Comparison of ENCODE assay signal across 15 mouse cellular contexts in the genomic region with DNA sequence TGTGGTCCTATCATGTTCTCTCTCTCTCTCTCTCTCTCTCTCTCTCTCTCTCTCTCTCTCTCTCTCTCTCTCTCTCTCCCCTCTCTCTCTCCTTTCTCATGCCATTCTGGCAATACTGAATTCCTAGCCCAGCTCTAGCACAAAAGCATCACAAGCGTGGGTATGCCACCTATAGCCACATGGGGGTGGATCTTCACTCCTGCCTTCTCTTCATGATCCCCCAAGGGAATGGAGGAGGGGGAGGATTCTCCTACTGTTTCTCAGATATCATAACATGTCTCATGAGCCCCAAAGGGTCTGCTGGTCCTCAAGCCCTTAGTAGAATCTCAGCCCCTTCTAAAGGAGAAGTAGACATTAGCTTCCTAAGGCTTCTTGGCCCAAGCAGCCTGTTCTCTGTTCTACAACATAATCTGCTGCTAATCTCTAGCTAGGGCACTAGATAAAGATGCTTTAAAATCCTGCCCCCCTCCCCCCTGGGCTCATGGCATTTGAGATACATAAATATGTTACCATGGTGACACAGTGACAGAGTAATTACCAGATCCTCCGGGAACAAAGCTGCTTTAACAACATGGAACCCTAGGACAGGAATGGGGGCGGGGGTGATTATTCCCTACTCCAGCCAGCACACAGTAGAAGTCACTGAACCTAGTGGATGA. TPM values are rescaled to one million over a fixed set of nuclear protein-coding genes. Genes with fewer than 3 reads are reported as not detected.
DNase-seq lines count a peak whose midpoint lies in the region; ATAC-seq lines count a peak whose summit lies in the region.
"Had no signal": no experiment of that assay in that cellular context is flagged by ENCODE, and none has a peak within 500 bp of the region (broad histone marks: within the 10 kb centered on the region; RNA-seq: fewer than 3 reads in every experiment).

No protein-coding gene starts in this region.

- peak; percentile 79; the same call in 1 of the 2 replicates for ATAC-seq in hindbrain, embryonic 15.5 days (ENCODE audit: low FRiP score, low read depth)
- ATAC-seq in neural tube, embryonic 15.5 days (ENCODE audit: low FRiP score) = peak; percentile 57
- ATAC-seq: liver, embryonic 12.5 days had no signal

- peak; percentile 33 for DNase-seq in embryo, embryonic 10.5 days (ENCODE audit: low spot score)
- DNase-seq in embryo, embryonic 9.5 days (ENCODE audit: extremely low spot score) = no peak
- no peak for DNase-seq in forebrain, embryonic 10.5 days (ENCODE audit: extremely low spot score, low spot score)
- DNase-seq in heart, adult 9 months (ENCODE audit: low spot score in 2 of 2) = no peak
- no peak for DNase-seq in lung, postnatal 25 days (ENCODE audit: low spot score)
- no peak for DNase-seq in layer of hippocampus, postnatal 36 days
- DNase-seq: cerebellum, postnatal 10 days; heart, postnatal 36 days had no signal

- 68% methylated on average over 3 of the region's 3 CpGs for WGBS in forebrain, embryonic 10.5 days
- 30% methylated on average over 3 of the region's 3 CpGs for WGBS in hindbrain, embryonic 15.5 days
- WGBS in neural tube, embryonic 15.5 days = 36% methylated on average over 3 of the region's 3 CpGs

- peak overlapping the region; percentile 40; the same call in 1 of the 2 replicates for H3K27ac ChIP-seq in forebrain, embryonic 10.5 days
- peak overlapping the region; percentile 25; the same call in 1 of the 2 replicates for H3K27ac ChIP-seq in hindbrain, embryonic 15.5 days (replicated peaks)
- H3K27ac ChIP-seq in neural tube, embryonic 15.5 days (replicated peaks) = no peak overlapping the region
- H3K27ac ChIP-seq: macrophage had no signal

- no peaks in the 10 kb centered on the region for H3K36me3 ChIP-seq in forebrain, embryonic 10.5 days (replicated peaks)
- no peaks in the 10 kb centered on the region for H3K36me3 ChIP-seq in hindbrain, embryonic 15.5 days
- H3K36me3 ChIP-seq in neural tube, embryonic 15.5 days = no peaks in the 10 kb centered on the region
- H3K36me3 ChIP-seq: liver, embryonic 12.5 days had no signal

- no peak overlapping the region for H3K9ac ChIP-seq in hindbrain, embryonic 15.5 days
- no peak overlapping the region for H3K9ac ChIP-seq in neural tube, embryonic 15.5 days (replicated peaks)
- H3K9ac ChIP-seq: liver, embryonic 12.5 days had no signal

- H3K27me3 ChIP-seq in forebrain, embryonic 10.5 days (ENCODE audit: poor library complexity, severe bottlenecking) = no peaks in the 10 kb centered on the region
- H3K27me3 ChIP-seq in hindbrain, embryonic 15.5 days = no peaks in the 10 kb centered on the region
- H3K27me3 ChIP-seq in neural tube, embryonic 15.5 days (replicated peaks) = no peaks in the 10 kb centered on the region

- no peak overlapping the region for H3K4me3 ChIP-seq in forebrain, embryonic 10.5 days
- H3K4me3 ChIP-seq in hindbrain, embryonic 15.5 days = no peak overlapping the region
- H3K4me3 ChIP-seq in neural tube, embryonic 15.5 days (replicated peaks) = no peak overlapping the region
- H3K4me3 ChIP-seq: liver, embryonic 12.5 days had no signal

- H3K4me2 ChIP-seq in hindbrain, embryonic 15.5 days = no peak overlapping the region
- H3K4me2 ChIP-seq in neural tube, embryonic 15.5 days = no peak overlapping the region
- H3K4me2 ChIP-seq: liver, embryonic 12.5 days had no signal

- H3K4me1 ChIP-seq in forebrain, embryonic 10.5 days = peaks cover 31% of the 10 kb centered on the region
- peaks cover 6% of the 10 kb centered on the region; the same call in 1 of the 2 replicates for H3K4me1 ChIP-seq in hindbrain, embryonic 15.5 days (replicated peaks)
- peaks cover 5% of the 10 kb centered on the region; the same call in 1 of the 2 replicates for H3K4me1 ChIP-seq in neural tube, embryonic 15.5 days

- no peaks in the 10 kb centered on the region; the same call in 1 of the 2 replicates for H3K9me3 ChIP-seq in forebrain, embryonic 10.5 days
- H3K9me3 ChIP-seq in hindbrain, embryonic 15.5 days = no peaks in the 10 kb centered on the region
- no peaks in the 10 kb centered on the region for H3K9me3 ChIP-seq in neural tube, embryonic 15.5 days (replicated peaks)
- H3K9me3 ChIP-seq: liver, embryonic 12.5 days had no signal

RNA-seq across cellular contexts. Expression of a gene that starts 3.2 kb away (rescaled TPM):
- polyA plus RNA-seq in forebrain, embryonic 10.5 days (2016; fragmentation: Nextera tagmentation; extraction: Ambion mirVana) = not detected in 2 replicates
- not detected in 2 replicates for polyA plus RNA-seq in hindbrain, embryonic 15.5 days (2015; fragmentation: Nextera tagmentation; extraction: Ambion mirVana)
- not detected in 2 replicates for polyA plus RNA-seq in neural tube, embryonic 15.5 days (2015; fragmentation: Nextera tagmentation; extraction: Ambion mirVana)
- total RNA-seq in layer of hippocampus, postnatal 36 days (2021) = under 1 TPM; 0.18 to 0.22 TPM
- total RNA-seq: granulocyte monocyte progenitor cell, adult 5-6 weeks; heart, postnatal 36 days had no signal
- polyA plus RNA-seq: kidney, embryonic 16.5 days; liver, embryonic 12.5 days; macrophage had no signal

RNA-seq across cellular contexts. Expression of a gene that starts 47.0 kb away (rescaled TPM):
- 19.6 and 23.2 TPM in 2 replicates for polyA plus RNA-seq in forebrain, embryonic 10.5 days (2016; fragmentation: Nextera tagmentation; extraction: Ambion mirVana)
- polyA plus RNA-seq in hindbrain, embryonic 15.5 days (2015; fragmentation: Nextera tagmentation; extraction: Ambion mirVana) = 133 and 138 TPM in 2 replicates
- 141 and 148 TPM in 2 replicates for polyA plus RNA-seq in neural tube, embryonic 15.5 days (2015; fragmentation: Nextera tagmentation; extraction: Ambion mirVana)
- total RNA-seq in layer of hippocampus, postnatal 36 days (2021) = 100 to 1,000 TPM; 922 to 985 TPM

RNA-seq across cellular contexts. Expression of a gene that starts 47.0 kb away (rescaled TPM):
- polyA plus RNA-seq in forebrain, embryonic 10.5 days (2016; fragmentation: Nextera tagmentation; extraction: Ambion mirVana) = not detected in 2 replicates
- not detected in 2 replicates for polyA plus RNA-seq in hindbrain, embryonic 15.5 days (2015; fragmentation: Nextera tagmentation; extraction: Ambion mirVana)
- not detected in 2 replicates for polyA plus RNA-seq in neural tube, embryonic 15.5 days (2015; fragmentation: Nextera tagmentation; extraction: Ambion mirVana)
- total RNA-seq in layer of hippocampus, postnatal 36 days (2021) = not detected
- total RNA-seq: granulocyte monocyte progenitor cell, adult 5-6 weeks; left cerebral cortex, postnatal 10 days had no signal
- polyA plus RNA-seq: liver, embryonic 12.5 days; macrophage had no signal
